Mouse (Mus musculus) liver, postnatal 0 days (tissue): ENCODE data around the gene Glyr1.

Experiments
- CTCF ChIP-seq: sonication (generic); IDR thresholded peaks from 2 replicates; pipeline ENCODE4 v1.5.1; 2016; ENCODE audit warnings: antibody characterized with exemption, low read depth
- EP300 ChIP-seq: IDR thresholded peaks from 2 replicates; pipeline ENCODE4 v1.6.1; 2016; ENCODE audit warnings: antibody characterized with exemption, low read depth, mild to moderate bottlenecking

- no peak for TF ChIP-seq CTCF
- no peak for TF ChIP-seq EP300
Measured at GRCm38 (mm10) chr16:5029847-5030246, 19.8 kb downstream of the Glyr1 start.
